Mouse (Mus musculus): ENCODE results near the gene Gm11939.
"Not testable (repeated sequence)": the region's sequence is repeated elsewhere in the genome, so short reads cannot be mapped to it uniquely, and the experiment has no call there.

Gm11939 gene

GRCm38 (mm10) chr11:99559366-99559765 lies at the start of gene Gm11939:
Gene Gm11939, minus strand, starts transcription at chr11:99559466.
- in situ Hi-C loops (cut with MboI, MseI): no loop called here

GRCm38 (mm10) chr11:99603208-99603607 lies 43.9 kb upstream of the Gm11939 start, which contains the start of gene Gm11938:
Gene Gm11938, minus strand, starts transcription at chr11:99603308.
- in situ Hi-C loops (cut with MboI, MseI): not testable (repeated sequence)

- in situ Hi-C loops (cut with MboI, MseI): not testable (repeated sequence)
Observed at GRCm38 (mm10) chr11:99597742-99598141, 38.5 kb upstream of the Gm11939 start, which contains the start of gene Krtap9-3. Gene Krtap9-3, minus strand, starts transcription at chr11:99598105.

GRCm38 (mm10) chr11:99590981-99591380 lies 31.7 kb upstream of the Gm11939 start, which contains the start of gene Krtap1-3:
Gene Krtap1-3, minus strand, starts transcription at chr11:99591339.
- in situ Hi-C loops (cut with MboI, MseI): no loop called here

GRCm38 (mm10) chr11:99585096-99585495 lies 25.8 kb upstream of the Gm11939 start:
- in situ Hi-C loops (cut with MboI, MseI): no loop called here

GRCm38 (mm10) chr11:99583245-99583704 lies 24.0 kb upstream of the Gm11939 start, which contains the start of gene Krtap1-4:
Gene Krtap1-4, minus strand, starts transcription at chr11:99583654.
- in situ Hi-C loops (cut with MboI, MseI): no loop called here

GRCm38 (mm10) chr11:99581564-99581963 lies 22.3 kb upstream of the Gm11939 start:
- in situ Hi-C loops (cut with MboI, MseI): no loop called here

- in situ Hi-C loops (cut with MboI, MseI): no loop called here
Observed at GRCm38 (mm10) chr11:99581051-99581450, 21.8 kb upstream of the Gm11939 start.

- in situ Hi-C loops (cut with MboI, MseI): no loop called here
Observed at GRCm38 (mm10) chr11:99580636-99581035, 21.4 kb upstream of the Gm11939 start, which contains the start of gene Krtap1-5. Gene Krtap1-5, minus strand, starts transcription at chr11:99581016.

GRCm38 (mm10) chr11:99574106-99574505 lies 14.8 kb upstream of the Gm11939 start:
- in situ Hi-C loops (cut with MboI, MseI): no loop called here

GRCm38 (mm10) chr11:99573164-99573563 lies 13.9 kb upstream of the Gm11939 start:
- in situ Hi-C loops (cut with MboI, MseI): no loop called here

GRCm38 (mm10) chr11:99566530-99566929 lies 7.3 kb upstream of the Gm11939 start, which contains the start of gene Krtap3-1:
Gene Krtap3-1, minus strand, starts transcription at chr11:99566630.
- in situ Hi-C loops (cut with MboI, MseI): no loop called here

GRCm38 (mm10) chr11:99562580-99562979 lies 3.3 kb upstream of the Gm11939 start:
- in situ Hi-C loops (cut with MboI, MseI): no loop called here

GRCm38 (mm10) chr11:99557976-99558745 lies 1.1 kb downstream of the Gm11939 start:
- in situ Hi-C loops (cut with MboI, MseI): no loop called here

- in situ Hi-C loops (cut with MboI, MseI): no loop called here
Observed at GRCm38 (mm10) chr11:99556753-99557152, 2.5 kb downstream of the Gm11939 start, which contains the start of gene Krtap3-2. Gene Krtap3-2, minus strand, starts transcription at chr11:99556853.

- in situ Hi-C loops (cut with MboI, MseI): no loop called here
Observed at GRCm38 (mm10) chr11:99556195-99556594, 3.1 kb downstream of the Gm11939 start.

- in situ Hi-C loops (cut with MboI, MseI): no loop called here
Observed at GRCm38 (mm10) chr11:99550765-99551164, 8.5 kb downstream of the Gm11939 start, which contains the start of gene Krtap3-3. Gene Krtap3-3, minus strand, starts transcription at chr11:99550865.

- in situ Hi-C loops (cut with MboI, MseI): no loop called here
Observed at GRCm38 (mm10) chr11:99547892-99548291, 11.4 kb downstream of the Gm11939 start.

GRCm38 (mm10) chr11:99539721-99540120 lies 19.5 kb downstream of the Gm11939 start:
- in situ Hi-C loops (cut with MboI, MseI): no loop called here

- in situ Hi-C loops (cut with MboI, MseI): no loop called here
Observed at GRCm38 (mm10) chr11:99521288-99521860, 37.9 kb downstream of the Gm11939 start, which contains the start of gene Krt39. Gene Krt39, minus strand, starts transcription at chr11:99521338.

- in situ Hi-C loops (cut with MboI, MseI): no loop called here
Observed at GRCm38 (mm10) chr11:99514098-99514497, 45.2 kb downstream of the Gm11939 start.

Measured in T-helper 2 cell (primary cell).